Mouse (Mus musculus): ENCODE measurements around the gene Acads. TPM values are rescaled to one million over a fixed set of nuclear protein-coding genes. Genes with fewer than 3 reads are reported as not detected.
"Not testable (repeated sequence)": the region's sequence is repeated elsewhere in the genome, so short reads cannot be mapped to it uniquely, and the experiment has no call there.

Gene Acads
- polyA plus RNA-seq, 1 experiment from 2014 or later = 18.8 TPM

- 73% methylated on average over 8 of the region's 8 CpGs for WGBS
- H3K27ac ChIP-seq (ENCODE audit: low read depth, low read length) = no peak overlapping the region
- no peak for DNase-seq (ENCODE audit: low spot score)
Measured at GRCm38 (mm10) chr5:115152132-115152956, 33.2 kb upstream of the Acads start.

GRCm38 (mm10) chr5:115151457-115151856 lies 32.3 kb upstream of the Acads start:
- WGBS = 90% methylated on average over 13 of the region's 13 CpGs
- no peak overlapping the region for H3K4me3 ChIP-seq (ENCODE audit: low read depth, low read length)
- H3K4me2 ChIP-seq (ENCODE audit: low read length) = no peak overlapping the region
- no peak for DNase-seq (ENCODE audit: low spot score)
- H3K4me1 ChIP-seq (ENCODE audit: control insufficient read depth, insufficient read depth, low read length) = peaks cover 12% of the 10 kb centered on the region
- ATAC-seq = no peak
- H3K27ac ChIP-seq (ENCODE audit: low read depth, low read length) = no peak overlapping the region
- H3K36me3 ChIP-seq (ENCODE audit: control insufficient read depth, insufficient read depth, low read length) = peaks cover 50% of the 10 kb centered on the region
- H3K27me3 ChIP-seq (replicated peaks; ENCODE audit: control insufficient read depth, insufficient read depth, low read length) = no peaks in the 10 kb centered on the region
- H3K9ac ChIP-seq (ENCODE audit: low read length) = no peak overlapping the region
- H3K9me3 ChIP-seq (replicated peaks; ENCODE audit: control insufficient read depth, low read length) = no peaks in the 10 kb centered on the region

More at GRCm38 (mm10) chr5:115152132-115152956, 33.2 kb upstream of the Acads start:
- no peak for ATAC-seq
- H3K4me3 ChIP-seq (ENCODE audit: low read depth, low read length) = no peak overlapping the region
- H3K4me1 ChIP-seq (ENCODE audit: control insufficient read depth, insufficient read depth, low read length) = peaks cover 17% of the 10 kb centered on the region
- H3K4me2 ChIP-seq (ENCODE audit: low read length) = no peak overlapping the region
- H3K9me3 ChIP-seq (replicated peaks; ENCODE audit: control insufficient read depth, low read length) = no peaks in the 10 kb centered on the region
- H3K9ac ChIP-seq (ENCODE audit: low read length) = no peak overlapping the region
- H3K36me3 ChIP-seq (ENCODE audit: control insufficient read depth, insufficient read depth, low read length) = peaks cover 41% of the 10 kb centered on the region
- no peaks in the 10 kb centered on the region for H3K27me3 ChIP-seq (replicated peaks; ENCODE audit: control insufficient read depth, insufficient read depth, low read length)

GRCm38 (mm10) chr5:115150991-115151390 lies 31.8 kb upstream of the Acads start:
- Histone ChIP-seq H3K27ac (ENCODE audit: low read depth, low read length) (no peak overlapping the region), H3K4me3 (ENCODE audit: low read depth, low read length) (no peak overlapping the region), H3K27me3 (replicated peaks; ENCODE audit: control insufficient read depth, insufficient read depth, low read length) (no peaks in the 10 kb centered on the region), H3K4me1 (ENCODE audit: control insufficient read depth, insufficient read depth, low read length) (peaks cover 10% of the 10 kb centered on the region), H3K4me2 (ENCODE audit: low read length) (no peak overlapping the region), H3K9me3 (replicated peaks; ENCODE audit: control insufficient read depth, low read length) (no peaks in the 10 kb centered on the region), H3K36me3 (ENCODE audit: control insufficient read depth, insufficient read depth, low read length) (peaks cover 55% of the 10 kb centered on the region), H3K9ac (ENCODE audit: low read length) (no peak overlapping the region)
- WGBS = 91% methylated on average over 5 of the region's 5 CpGs
- DNase-seq (ENCODE audit: low spot score) = no peak
- no peak for ATAC-seq

- no peak overlapping the region for H3K4me2 ChIP-seq (ENCODE audit: low read length)
- no peak overlapping the region for H3K27ac ChIP-seq (ENCODE audit: low read depth, low read length)
- H3K4me1 ChIP-seq (ENCODE audit: control insufficient read depth, insufficient read depth, low read length) = 0 out of 2 replicates have a peak, but pooled peaks cover 3% of the 10 kb centered on the region
- no peaks in the 10 kb centered on the region for H3K9me3 ChIP-seq (replicated peaks; ENCODE audit: control insufficient read depth, low read length)
- ATAC-seq (no peak), DNase-seq (ENCODE audit: low spot score) (no peak)
- 95% methylated on average over 14 of the region's 14 CpGs for WGBS
- no peak overlapping the region for H3K4me3 ChIP-seq (ENCODE audit: low read depth, low read length)
- no peaks in the 10 kb centered on the region for H3K27me3 ChIP-seq (replicated peaks; ENCODE audit: control insufficient read depth, insufficient read depth, low read length)
- H3K9ac ChIP-seq (ENCODE audit: low read length) = no peak overlapping the region
- H3K36me3 ChIP-seq (ENCODE audit: control insufficient read depth, insufficient read depth, low read length) = peaks cover 60% of the 10 kb centered on the region
Measured at GRCm38 (mm10) chr5:115149675-115150459, 30.7 kb upstream of the Acads start.

- not testable (repeated sequence) for H3K9me3 ChIP-seq (replicated peaks; ENCODE audit: control insufficient read depth, low read length); H3K9ac ChIP-seq (ENCODE audit: low read length); H3K27ac ChIP-seq (ENCODE audit: low read depth, low read length); H3K4me2 ChIP-seq (ENCODE audit: low read length); ATAC-seq; H3K4me3 ChIP-seq (ENCODE audit: low read depth, low read length); H3K4me1 ChIP-seq (ENCODE audit: control insufficient read depth, insufficient read depth, low read length); H3K27me3 ChIP-seq (replicated peaks; ENCODE audit: control insufficient read depth, insufficient read depth, low read length); DNase-seq (ENCODE audit: low spot score)
- peaks cover 66% of the 10 kb centered on the region for H3K36me3 ChIP-seq (ENCODE audit: control insufficient read depth, insufficient read depth, low read length)
- no CpG with 5 or more reads among the region's 1 CpGs for WGBS
Measured at GRCm38 (mm10) chr5:115148872-115149271, 29.7 kb upstream of the Acads start.

GRCm38 (mm10) chr5:115148378-115148777 lies 29.2 kb upstream of the Acads start:
- WGBS = 94% methylated on average over 8 of the region's 8 CpGs
- Histone ChIP-seq H3K9ac (ENCODE audit: low read length) (no peak overlapping the region), H3K27me3 (replicated peaks; ENCODE audit: control insufficient read depth, insufficient read depth, low read length) (no peaks in the 10 kb centered on the region), H3K27ac (ENCODE audit: low read depth, low read length) (no peak overlapping the region), H3K36me3 (ENCODE audit: control insufficient read depth, insufficient read depth, low read length) (peaks cover 64% of the 10 kb centered on the region), H3K4me3 (ENCODE audit: low read depth, low read length) (no peak overlapping the region), H3K9me3 (replicated peaks; ENCODE audit: control insufficient read depth, low read length) (no peaks in the 10 kb centered on the region), H3K4me1 (ENCODE audit: control insufficient read depth, insufficient read depth, low read length) (no peaks in the 10 kb centered on the region), H3K4me2 (ENCODE audit: low read length) (no peak overlapping the region)
- ATAC-seq (no peak), DNase-seq (ENCODE audit: low spot score) (no peak)

- H3K27ac ChIP-seq (ENCODE audit: low read depth, low read length) = no peak overlapping the region
- peaks cover 60% of the 10 kb centered on the region for H3K36me3 ChIP-seq (ENCODE audit: control insufficient read depth, insufficient read depth, low read length)
- WGBS = 96% methylated on average over 3 of the region's 3 CpGs
- no peak overlapping the region for H3K9ac ChIP-seq (ENCODE audit: low read length)
- no peaks in the 10 kb centered on the region; the same call in none of the 2 replicates for H3K4me1 ChIP-seq (ENCODE audit: control insufficient read depth, insufficient read depth, low read length)
- H3K27me3 ChIP-seq (replicated peaks; ENCODE audit: control insufficient read depth, insufficient read depth, low read length) = no peaks in the 10 kb centered on the region
- ATAC-seq (no peak), DNase-seq (ENCODE audit: low spot score) (no peak)
- no peak overlapping the region for H3K4me3 ChIP-seq (ENCODE audit: low read depth, low read length)
- no peaks in the 10 kb centered on the region for H3K9me3 ChIP-seq (replicated peaks; ENCODE audit: control insufficient read depth, low read length)
- no peak overlapping the region for H3K4me2 ChIP-seq (ENCODE audit: low read length)
Measured at GRCm38 (mm10) chr5:115147388-115147787, 28.2 kb upstream of the Acads start.

GRCm38 (mm10) chr5:115146747-115147130 lies 27.6 kb upstream of the Acads start:
- H3K4me1 ChIP-seq (ENCODE audit: control insufficient read depth, insufficient read depth, low read length) = no peaks in the 10 kb centered on the region; the same call in none of the 2 replicates
- DNase-seq (ENCODE audit: low spot score) = no peak
- H3K9ac ChIP-seq (ENCODE audit: low read length) = no peak overlapping the region
- peaks cover 60% of the 10 kb centered on the region for H3K36me3 ChIP-seq (ENCODE audit: control insufficient read depth, insufficient read depth, low read length)
- H3K4me3 ChIP-seq (ENCODE audit: low read depth, low read length) = no peak overlapping the region
- ATAC-seq = no peak
- H3K4me2 ChIP-seq (ENCODE audit: low read length) = no peak overlapping the region
- no peaks in the 10 kb centered on the region for H3K27me3 ChIP-seq (replicated peaks; ENCODE audit: control insufficient read depth, insufficient read depth, low read length)
- H3K9me3 ChIP-seq (replicated peaks; ENCODE audit: control insufficient read depth, low read length) = no peaks in the 10 kb centered on the region
- no peak overlapping the region for H3K27ac ChIP-seq (ENCODE audit: low read depth, low read length)

Data from forebrain, embryonic 14.5 days (tissue).